Mouse (Mus musculus) CH12.LX (cell line): ENCODE measurements around the gene Rfx7. TPM values are rescaled to one million over a fixed set of nuclear protein-coding genes. Genes with fewer than 3 reads are reported as not detected.

Experiments
- DNase-seq: peaks from one replicate; pipeline ENCODE4 v3.0.0-alpha.2; 2013; ENCODE audit errors: extremely low read depth
- H3K27ac ChIP-seq: 2 replicates; pipeline ENCODE4 v1.5.1; 2012; ENCODE audit warnings: low read depth, mild to moderate bottlenecking, control low read depth, moderate library complexity; ENCODE audit not compliant: insufficient read depth
- H3K27me3 ChIP-seq: replicated peaks from 2 replicates; pipeline ENCODE3; 2012; ENCODE audit warnings: inconsistent platforms
- H3K36me3 ChIP-seq, 2 experiments: replicated peaks in 1 of 2; 2 replicates each; pipeline versions ENCODE3 to v1.6.1; 2012; ENCODE audit warnings: inconsistent platforms in 1 of 2, low read length in 1 of 2, mild to moderate bottlenecking in 1 of 2, mixed read lengths in 1 of 2, moderate library complexity in 1 of 2; ENCODE audit not compliant: control insufficient read depth in 1 of 2, insufficient read depth in 1 of 2
- H3K4me1 ChIP-seq, 2 experiments: 2 replicates each; pipeline ENCODE4 v1.6.1; 2012; ENCODE audit warnings: inconsistent platforms in 1 of 2, moderate library complexity in 1 of 2; ENCODE audit not compliant: insufficient read depth in 2 of 2, control insufficient read depth in 1 of 2
- H3K4me2 ChIP-seq: 2 replicates; pipeline ENCODE4 v1.6.1; 2012; ENCODE audit warnings: low read depth, mild to moderate bottlenecking, control low read depth; ENCODE audit not compliant: poor library complexity, insufficient read depth, severe bottlenecking
- H3K4me3 ChIP-seq, 3 experiments: fragments of 150-350 bp in 1 of 3; sonication (generic) in 1 of 3; replicated peaks in 1 of 3; 2 replicates each; pipeline versions ENCODE3 to v1.5.1; 2011 to 2012; ENCODE audit warnings: low read depth in 2 of 3, low read length in 2 of 3, mild to moderate bottlenecking in 2 of 3, moderate library complexity in 2 of 3, control low read depth in 1 of 3, improper control_type of control experiment in 1 of 3, inconsistent platforms in 1 of 3, mixed read lengths in 1 of 3; ENCODE audit not compliant: poor library complexity in 1 of 3
- H3K79me2 ChIP-seq: replicated peaks from 2 replicates; pipeline ENCODE4 v1.6.1; 2012; ENCODE audit warnings: mild to moderate bottlenecking, moderate library complexity; ENCODE audit not compliant: control insufficient read depth, poor library complexity, insufficient read depth, severe bottlenecking; ENCODE audit errors: extremely low read depth
- H3K9ac ChIP-seq: 2 replicates; pipeline ENCODE4 v1.6.1; 2012; ENCODE audit warnings: low read depth, mild to moderate bottlenecking, control low read depth, moderate library complexity; ENCODE audit not compliant: insufficient read depth
- H3K9me3 ChIP-seq: replicated peaks from 2 replicates; pipeline ENCODE3; 2012; ENCODE audit warnings: low read length, inconsistent platforms, mixed read lengths
- BHLHE40 ChIP-seq: IDR thresholded peaks from 2 replicates; pipeline ENCODE4 v1.6.1; 2011; ENCODE audit warnings: mild to moderate bottlenecking, low read depth, low read length, improper control_type of control experiment
- CHD2 ChIP-seq: IDR thresholded peaks from 2 replicates; pipeline ENCODE4 v1.6.1; 2011; ENCODE audit warnings: low read length, improper control_type of control experiment
- CTCF ChIP-seq, 2 experiments: IDR thresholded peaks in 1 of 2; conservative IDR thresholded peaks in 1 of 2; 2 replicates each; pipeline ENCODE4 v1.5.1; 2011 to 2012; ENCODE audit warnings: low read depth in 2 of 2, low read length in 2 of 2, improper control_type of control experiment in 1 of 2, inconsistent platforms in 1 of 2, mild to moderate bottlenecking in 1 of 2, moderate library complexity in 1 of 2
- E2F4 ChIP-seq: IDR thresholded peaks from 2 replicates; pipeline ENCODE4 v1.6.1; 2011; ENCODE audit warnings: low read depth, low read length, improper control_type of control experiment; ENCODE audit not compliant: insufficient replicate concordance
- EP300 ChIP-seq: IDR thresholded peaks from 2 replicates; pipeline ENCODE4 v1.6.1; 2011; ENCODE audit warnings: low read length, improper control_type of control experiment
- ETS1 ChIP-seq: conservative IDR thresholded peaks from 2 replicates; pipeline ENCODE4 v1.6.1; 2012; ENCODE audit warnings: low read depth, mild to moderate bottlenecking, inconsistent platforms, low read length, improper control_type of control experiment, moderate library complexity
- GABPA ChIP-seq: IDR thresholded peaks from 2 replicates; pipeline ENCODE4 v1.6.1; 2012; ENCODE audit warnings: low read depth, low read length, improper control_type of control experiment, inconsistent platforms; ENCODE audit not compliant: insufficient replicate concordance
- HCFC1 ChIP-seq: IDR thresholded peaks from 2 replicates; pipeline ENCODE4 v1.6.1; 2012; ENCODE audit warnings: low read depth, mild to moderate bottlenecking, inconsistent platforms, low read length, improper control_type of control experiment
- JUN ChIP-seq: IDR thresholded peaks from 2 replicates; pipeline ENCODE4 v1.6.1; 2011; ENCODE audit warnings: low read depth, mild to moderate bottlenecking, low read length, improper control_type of control experiment, moderate library complexity; ENCODE audit not compliant: insufficient read depth
- JUND ChIP-seq: conservative IDR thresholded peaks from 2 replicates; pipeline ENCODE4 v1.6.1; 2011; ENCODE audit warnings: low read depth, low read length, improper control_type of control experiment
- KAT2A ChIP-seq: IDR thresholded peaks from 2 replicates; pipeline ENCODE4 v1.6.1; 2012; ENCODE audit warnings: low read length, improper control_type of control experiment, inconsistent platforms; ENCODE audit not compliant: insufficient replicate concordance
- MAFK ChIP-seq: IDR thresholded peaks from 2 replicates; pipeline ENCODE4 v1.6.1; 2011; ENCODE audit warnings: low read length, improper control_type of control experiment; ENCODE audit not compliant: insufficient replicate concordance
- MAZ ChIP-seq: IDR thresholded peaks from 2 replicates; pipeline ENCODE4 v1.6.1; 2012; ENCODE audit warnings: low read depth, mild to moderate bottlenecking, inconsistent platforms, low read length, improper control_type of control experiment, moderate library complexity
- MYC ChIP-seq: IDR thresholded peaks from 2 replicates; pipeline ENCODE4 v1.6.1; 2011; ENCODE audit warnings: low read depth, mild to moderate bottlenecking, improper control_type of control experiment, low read length
- PAX5 ChIP-seq: IDR thresholded peaks from 2 replicates; pipeline ENCODE4 v1.6.1; 2012; ENCODE audit warnings: low read length, inconsistent platforms, mixed read lengths
- SMC3 ChIP-seq: IDR thresholded peaks from 2 replicates; pipeline ENCODE4 v1.6.1; 2011; ENCODE audit warnings: low read depth, low read length, improper control_type of control experiment
- TBP ChIP-seq: conservative IDR thresholded peaks from 2 replicates; pipeline ENCODE4 v1.6.1; 2011; ENCODE audit warnings: low read depth, low read length, improper control_type of control experiment
- UBTF ChIP-seq: IDR thresholded peaks from 2 replicates; pipeline ENCODE4 v1.6.1; 2012; ENCODE audit warnings: low read depth, mild to moderate bottlenecking, inconsistent platforms, low read length, improper control_type of control experiment, moderate library complexity
- USF2 ChIP-seq: conservative IDR thresholded peaks from 2 replicates; pipeline ENCODE4 v1.6.1; 2011; ENCODE audit warnings: low read depth, low read length, improper control_type of control experiment
- ZC3H11A ChIP-seq: IDR thresholded peaks from 2 replicates; pipeline ENCODE4 v1.6.1; 2012; ENCODE audit warnings: low read depth, mild to moderate bottlenecking, inconsistent platforms, low read length, improper control_type of control experiment
- ZMIZ1 ChIP-seq: IDR thresholded peaks from 2 replicates; pipeline ENCODE4 v1.6.1; 2012; ENCODE audit warnings: low read depth, mild to moderate bottlenecking, inconsistent platforms, low read length, improper control_type of control experiment
- dilution Hi-C: fragments of 300-500 bp; cut with MboI; formaldehyde crosslinking; loops from 2 replicates; pipeline ENCODE4 v1.14.3; 2020; ENCODE audit warnings: low sequenced_read_pairs; ENCODE audit not compliant: extremely low pct_unique_long_range_greater_than_20kb, extremely low pct_ligation_motif_present
- in situ Hi-C: fragments of 300-500 bp; cut with MboI; formaldehyde crosslinking; loops from 3 replicates; pipeline ENCODE4 v1.14.3; 2019; ENCODE audit warnings: low sequenced_read_pairs, low pct_ligation_motif_present, low pct_unique_long_range_greater_than_20kb, mixed read lengths
- polyA plus RNA-seq: library from polyadenylated mRNA; unstranded; fragments of >175 nt; gene quantifications from 2 replicates; pipeline ENCODE4 v1.2.1, GENCODE M21; 2012; ENCODE audit warnings: low read depth; ENCODE audit not compliant: insufficient read length
- total RNA-seq, 2 experiments: library from RNA; depleted of rRNA; stranded (reverse); fragments of 300-350 nt in 1 of 2; fragments of >200 nt in 1 of 2; gene quantifications; 2 replicates each; pipeline ENCODE4 v1.2.3; 2012 to 2014

The Rfx7 gene
- total and polyA plus RNA-seq, 3 experiments = 18.4 to 49.9 (median 27.3) TPM

DNA sequence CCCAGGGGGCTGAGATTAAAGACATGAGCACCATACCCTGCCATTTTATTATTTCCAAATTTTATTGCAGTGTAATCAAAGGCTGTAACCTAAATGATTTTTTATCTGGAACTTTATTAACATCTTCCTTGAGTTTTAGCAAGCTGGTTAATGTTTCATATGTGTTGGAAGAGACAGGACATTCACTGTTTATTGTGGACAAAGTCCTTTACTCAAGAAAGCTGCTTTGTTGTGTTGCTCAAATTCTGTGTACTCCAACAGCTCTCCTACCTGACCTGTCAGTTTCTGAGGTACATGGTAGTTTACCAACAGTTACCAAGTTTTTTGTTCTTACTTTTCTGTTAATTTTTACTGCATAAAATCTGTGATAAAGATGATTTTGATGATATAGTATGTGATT lies 16.7 kb upstream of the Rfx7 start:
- in situ Hi-C loops = no loop called here
- H3K4me1 ChIP-seq = no peaks in the 10 kb centered on the region
- dilution Hi-C loops = no loop called here
- H3K27me3 ChIP-seq = no peaks in the 10 kb centered on the region
- H3K36me3 ChIP-seq = peaks cover 0 to 40% of the 10 kb centered on the region in 2 experiments
- TF ChIP-seq MAZ = no peak
- no peak for TF ChIP-seq JUND
- TF ChIP-seq ETS1 = no peak
- TF ChIP-seq JUN = no peak
- TF ChIP-seq USF2 = no peak
- TF ChIP-seq BHLHE40 = no peak
- TF ChIP-seq CTCF (conservative IDR thresholded peaks at IDR 0.05 in 1 of 2, IDR thresholded peaks at IDR 0.05 in 1 of 2; ENCODE audit: low read depth in 2 of 2, low read length in 2 of 2) = no peak
- TF ChIP-seq ZMIZ1 = no peak
- TF ChIP-seq HCFC1 = no peak
- TF ChIP-seq MYC = no peak
- TF ChIP-seq E2F4 = no peak
- TF ChIP-seq TBP = no peak
- no peak for TF ChIP-seq UBTF
- TF ChIP-seq MAFK = no peak
- no peak for TF ChIP-seq CHD2
- TF ChIP-seq SMC3 = no peak
- TF ChIP-seq PAX5 = no peak
- no peak for TF ChIP-seq EP300
- TF ChIP-seq GABPA = no peak
- TF ChIP-seq KAT2A = no peak
- TF ChIP-seq, all 38 proteins: peak for 0
- Histone ChIP-seq H3K9me3 (no peaks in the 10 kb centered on the region), H3K4me3 (no peak overlapping the region), H3K9ac (no peak overlapping the region), H3K4me2 (no peak overlapping the region), H3K79me2 (no peaks in the 10 kb centered on the region), H3K27ac (no peak overlapping the region)
- DNase-seq = no peak

DNA sequence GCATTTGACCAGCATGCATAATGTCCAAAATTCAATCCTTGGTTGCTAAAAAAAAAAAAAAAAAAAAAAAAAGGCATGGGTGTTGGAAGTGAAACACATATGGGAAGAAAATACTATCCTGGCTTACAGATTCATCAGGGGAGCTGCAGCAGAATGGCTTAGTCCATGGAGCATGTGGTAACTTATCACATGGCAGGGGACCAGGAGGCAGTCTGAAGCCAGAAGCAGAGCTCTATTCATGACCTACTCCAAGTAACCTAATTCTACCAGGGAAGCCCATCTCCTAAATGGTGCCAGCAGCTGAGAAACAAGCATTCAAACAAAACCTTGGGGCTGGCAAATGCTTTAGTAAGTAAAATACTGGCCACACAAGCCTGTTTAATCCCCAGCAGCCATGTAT lies 12.8 kb upstream of the Rfx7 start:
- Histone ChIP-seq H3K9ac (no peak overlapping the region), H3K9me3 (no peaks in the 10 kb centered on the region), H3K4me3 (no peak overlapping the region), H3K79me2 (no peaks in the 10 kb centered on the region), H3K36me3 (peaks cover 0 to 50% of the 10 kb centered on the region in 2 experiments), H3K4me1 (no peaks in the 10 kb centered on the region), H3K4me2 (no peak overlapping the region), H3K27me3 (no peaks in the 10 kb centered on the region), H3K27ac (no peak overlapping the region)
- no peak for TF ChIP-seq UBTF
- no peak for TF ChIP-seq ZC3H11A
- no peak for TF ChIP-seq CTCF (conservative IDR thresholded peaks at IDR 0.05 in 1 of 2, IDR thresholded peaks at IDR 0.05 in 1 of 2; ENCODE audit: low read depth in 2 of 2, low read length in 2 of 2)
- dilution Hi-C loops = no loop called here
- in situ Hi-C loops = no loop called here
- DNase-seq = no peak
